9 mouse cellular contexts compared by ENCODE assay signal in genomic region chr10:59911561-59912198, GRCm38 (mm10). TPM values are rescaled to one million over a fixed set of nuclear protein-coding genes. Genes with fewer than 3 reads are reported as not detected.
DNase-seq lines count a peak whose midpoint lies in the region; ATAC-seq and TF ChIP-seq lines count a peak whose summit lies in the region.
"Had no signal": no experiment of that assay in that cellular context is flagged by ENCODE, and none has a peak within 500 bp of the region (broad histone marks: within the 10 kb centered on the region; RNA-seq: fewer than 3 reads in every experiment).

No protein-coding gene starts in this region.

- intact Hi-C loops in left cerebral cortex, postnatal 4 days (cut with DNase I) = no loop called here

- no peaks in the 10 kb centered on the region for H3K36me3 ChIP-seq in CH12.LX (replicated peaks in 1 of 2; ENCODE audit: control insufficient read depth in 1 of 2, insufficient read depth in 1 of 2, low read length in 1 of 2)
- no peaks in the 10 kb centered on the region for H3K36me3 ChIP-seq in heart, embryonic 13.5 days
- no peaks in the 10 kb centered on the region for H3K36me3 ChIP-seq in kidney, embryonic 16.5 days (ENCODE audit: insufficient read depth, low read length)
- no peaks in the 10 kb centered on the region for H3K36me3 ChIP-seq in midbrain, embryonic 10.5 days

- no peak overlapping the region for H3K4me2 ChIP-seq in CH12.LX (ENCODE audit: insufficient read depth, low read depth, poor library complexity, severe bottlenecking)
- H3K4me2 ChIP-seq in heart, embryonic 13.5 days = peak overlapping the region; percentile 49
- H3K4me2 ChIP-seq in kidney, embryonic 16.5 days (replicated peaks; ENCODE audit: low read depth, low read length) = peak overlapping the region; percentile 51

- in situ Hi-C loops in CH12.LX (cut with MboI; ENCODE audit: low pct_ligation_motif_present, low pct_unique_long_range_greater_than_20kb, low sequenced_read_pairs) = loop anchor here (25.0 kb wide), 1 partner anchor 476 kb away; the partner anchor contains the start of gene Gm17455

- WGBS in heart, embryonic 13.5 days = 10% methylated on average over 25 of the region's 25 CpGs
- WGBS in kidney, embryonic 16.5 days = 5% methylated on average over 25 of the region's 25 CpGs
- WGBS in midbrain, embryonic 10.5 days = 1% methylated on average over 25 of the region's 25 CpGs

- no peaks in the 10 kb centered on the region for H3K79me2 ChIP-seq in CH12.LX (replicated peaks; ENCODE audit: control insufficient read depth, extremely low read depth, insufficient read depth, poor library complexity, severe bottlenecking)

- dilution Hi-C loops in CH12.LX (cut with MboI; ENCODE audit: extremely low pct_ligation_motif_present, extremely low pct_unique_long_range_greater_than_20kb, low sequenced_read_pairs) = no loop called here

- no peak for DNase-seq in CH12.LX (ENCODE audit: extremely low read depth)
- peak; percentile 70 for DNase-seq in midbrain, embryonic 10.5 days (ENCODE audit: low spot score)
- no peak for DNase-seq in left cerebral cortex, postnatal 4 days
- DNase-seq in cerebellum, adult 18-20 months = no peak
- no peak for DNase-seq in left cerebral cortex, adult 8-10 months (ENCODE audit: low spot score in 2 of 2)

- TF ChIP-seq CTCF in CH12.LX (conservative IDR thresholded peaks at IDR 0.05 in 1 of 2, IDR thresholded peaks at IDR 0.05 in 1 of 2; ENCODE audit: low read depth in 2 of 2, low read length in 2 of 2) = no peak

- no peaks in the 10 kb centered on the region for H3K27me3 ChIP-seq in CH12.LX (replicated peaks)
- H3K27me3 ChIP-seq in heart, embryonic 13.5 days (replicated peaks) = 0 out of 2 replicates have a peak, but pooled peaks cover 2% of the 10 kb centered on the region
- H3K27me3 ChIP-seq in kidney, embryonic 16.5 days (ENCODE audit: insufficient read depth, low read length) = no peaks in the 10 kb centered on the region
- peaks cover 35% of the 10 kb centered on the region for H3K27me3 ChIP-seq in midbrain, embryonic 10.5 days (ENCODE audit: low read depth, poor library complexity, severe bottlenecking)
- H3K27me3 ChIP-seq: megakaryocyte, embryonic 14.5 days had no signal

- H3K4me3 ChIP-seq in CH12.LX (replicated peaks in 1 of 3; ENCODE audit: low read depth in 2 of 3, low read length in 2 of 3, poor library complexity in 1 of 3) = no peak overlapping the region
- H3K4me3 ChIP-seq in brown adipose tissue, adult 24 weeks (ENCODE audit: insufficient read depth, low read depth, low read length) = peak overlapping the region; percentile 2; the same call in 1 of the 2 replicates
- no peak overlapping the region for H3K4me3 ChIP-seq in heart, embryonic 13.5 days
- peak overlapping the region; percentile 19; the same call in 1 of the 2 replicates for H3K4me3 ChIP-seq in kidney, embryonic 16.5 days (ENCODE audit: low read length)
- peak overlapping the region; percentile 44 for H3K4me3 ChIP-seq in midbrain, embryonic 10.5 days
- H3K4me3 ChIP-seq: megakaryocyte, embryonic 14.5 days had no signal

- peaks cover 31 to 43% of the 10 kb centered on the region in 2 experiments for H3K4me1 ChIP-seq in CH12.LX (ENCODE audit: control insufficient read depth in 1 of 2, insufficient read depth in 2 of 2)
- peaks cover 47% of the 10 kb centered on the region for H3K4me1 ChIP-seq in brown adipose tissue, adult 24 weeks (ENCODE audit: control insufficient read depth, insufficient read depth, insufficient read length, low read length)
- H3K4me1 ChIP-seq in heart, embryonic 13.5 days = peaks cover 66% of the 10 kb centered on the region
- H3K4me1 ChIP-seq in kidney, embryonic 16.5 days (ENCODE audit: insufficient read depth, low read length) = peaks cover 59% of the 10 kb centered on the region
- peaks cover 73% of the 10 kb centered on the region for H3K4me1 ChIP-seq in midbrain, embryonic 10.5 days

- no peak for TF ChIP-seq RAD21 in CH12.LX (IDR thresholded peaks at IDR 0.05; ENCODE audit: low read depth, low read length)

- no peak for TF ChIP-seq POLR2A in CH12.LX (IDR thresholded peaks at IDR 0.05; ENCODE audit: low read depth, low read length)

- ATAC-seq in heart, embryonic 13.5 days (ENCODE audit: extremely low read depth, insufficient number of reproducible peaks, low FRiP score, low TSS enrichment) = no peak
- ATAC-seq in kidney, embryonic 16.5 days (ENCODE audit: low FRiP score, low TSS enrichment) = 0 out of 2 replicates have a peak, but pooled peaks have one; percentile 16

- no peaks in the 10 kb centered on the region for H3K9me3 ChIP-seq in CH12.LX (replicated peaks; ENCODE audit: low read length)
- H3K9me3 ChIP-seq in heart, embryonic 13.5 days = no peaks in the 10 kb centered on the region
- no peaks in the 10 kb centered on the region for H3K9me3 ChIP-seq in kidney, embryonic 16.5 days (ENCODE audit: low read length)
- no peaks in the 10 kb centered on the region for H3K9me3 ChIP-seq in midbrain, embryonic 10.5 days (replicated peaks)
- H3K9me3 ChIP-seq: megakaryocyte, embryonic 14.5 days had no signal

- no peak for TF ChIP-seq EP300 in CH12.LX (IDR thresholded peaks at IDR 0.05; ENCODE audit: low read length)

- no peak overlapping the region for H3K9ac ChIP-seq in CH12.LX (ENCODE audit: insufficient read depth, low read depth)
- H3K9ac ChIP-seq in heart, embryonic 13.5 days = peak overlapping the region; percentile 62
- H3K9ac ChIP-seq in kidney, embryonic 16.5 days (replicated peaks; ENCODE audit: low read length) = peak overlapping the region; percentile 53

- H3K27ac ChIP-seq in CH12.LX (ENCODE audit: insufficient read depth, low read depth) = no peak overlapping the region
- peak overlapping the region; percentile 93 for H3K27ac ChIP-seq in brown adipose tissue, adult 24 weeks (replicated peaks; ENCODE audit: low read depth, low read length)
- no peak overlapping the region; the same call in 1 of the 2 replicates for H3K27ac ChIP-seq in heart, embryonic 13.5 days (replicated peaks)
- peak overlapping the region; percentile 73 for H3K27ac ChIP-seq in kidney, embryonic 16.5 days (ENCODE audit: low read length)
- peak overlapping the region; percentile 87 for H3K27ac ChIP-seq in midbrain, embryonic 10.5 days (replicated peaks)

TF ChIP-seq in CH12.LX, 34 proteins besides CTCF, POLR2A, EP300 and RAD21:
- TF ChIP-seq MXI1 (IDR thresholded peaks at IDR 0.05; ENCODE audit: low read depth, low read length) = 0 out of 2 replicates have a peak, but pooled peaks have one; percentile 10
- 0 out of 2 replicates have a peak, but pooled peaks have one; percentile 33 for TF ChIP-seq IRF4 (IDR thresholded peaks at IDR 0.05; ENCODE audit: low read depth, low read length)
- TF ChIP-seq GABPA (IDR thresholded peaks at IDR 0.05; ENCODE audit: insufficient replicate concordance, low read depth, low read length) = no peak

RNA-seq across cellular contexts. Expression of gene Dnajb12, which starts 32.3 kb away (rescaled TPM):
- 17.0 and 21.5 TPM in 2 replicates for total RNA-seq in CH12.LX (2012; rRNA removed)
- total RNA-seq in CH12.LX (2014; rRNA removed) = 13.1 and 13.9 TPM in 2 replicates
- polyA plus RNA-seq in CH12.LX (2012; ENCODE audit: insufficient read length, low read depth) = 30.3 and 35.9 TPM in 2 replicates
- 21.7 and 21.9 TPM in 2 replicates for polyA plus RNA-seq in brown adipose tissue, adult 24 weeks (2012; ENCODE audit: insufficient read depth, insufficient read length, missing spikeins)
- polyA plus RNA-seq in heart, embryonic 13.5 days (2015; fragmentation: Nextera tagmentation; extraction: Ambion mirVana) = 22.9 and 23.7 TPM in 2 replicates
- polyA plus RNA-seq in kidney, embryonic 16.5 days (2015; fragmentation: Nextera tagmentation; extraction: Ambion mirVana) = 30.1 and 32.9 TPM in 2 replicates
- polyA plus RNA-seq in midbrain, embryonic 10.5 days (2016; fragmentation: Nextera tagmentation; extraction: Ambion mirVana) = 27.3 and 27.6 TPM in 2 replicates
- 10 to 100 TPM; 32.1 to 37.7 TPM for total RNA-seq in left cerebral cortex, postnatal 4 days (2021)
- total RNA-seq in left cerebral cortex, adult 8-10 months (2022) = 10 to 100 TPM; 50.8 to 56.3 (median 54.1) TPM

RNA-seq across cellular contexts. Expression of gene Ddit4, which starts 40.0 kb away (rescaled TPM):
- total RNA-seq in CH12.LX (2012; rRNA removed) (45.7 and 136 TPM in 2 replicates), CH12.LX (2014; rRNA removed) (37.5 and 50.6 TPM in 2 replicates)
- 38.9 and 39.5 TPM in 2 replicates for polyA plus RNA-seq in CH12.LX (2012; ENCODE audit: insufficient read length, low read depth)
- 6.1 and 17.7 TPM in 2 replicates for polyA plus RNA-seq in brown adipose tissue, adult 24 weeks (2012; ENCODE audit: insufficient read depth, insufficient read length, missing spikeins)
- 19.7 and 24.5 TPM in 2 replicates for polyA plus RNA-seq in heart, embryonic 13.5 days (2015; fragmentation: Nextera tagmentation; extraction: Ambion mirVana)
- 30.6 and 31.9 TPM in 2 replicates for polyA plus RNA-seq in kidney, embryonic 16.5 days (2015; fragmentation: Nextera tagmentation; extraction: Ambion mirVana)
- 31.8 and 31.9 TPM in 2 replicates for polyA plus RNA-seq in midbrain, embryonic 10.5 days (2016; fragmentation: Nextera tagmentation; extraction: Ambion mirVana)
- 10 to 100 TPM; 50.6 to 52.2 TPM for total RNA-seq in left cerebral cortex, postnatal 4 days (2021)
- 10 to 100 TPM; 35.6 to 58.9 (median 44.0) TPM for total RNA-seq in left cerebral cortex, adult 8-10 months (2022)

Comparison
In these comparisons a context has a peak if more than half of its experiments do, and no peak if none do; other contexts are left out.
1. H3K27ac ChIP-seq: peak in brown adipose tissue, adult 24 weeks (single experiment), kidney, embryonic 16.5 days (single experiment) and midbrain, embryonic 10.5 days (single experiment); none in CH12.LX (single experiment) and heart, embryonic 13.5 days (single experiment).
2. H3K4me3 ChIP-seq: peak in brown adipose tissue, adult 24 weeks (single experiment), kidney, embryonic 16.5 days (single experiment) and midbrain, embryonic 10.5 days (single experiment); none in CH12.LX (0 of 3) and heart, embryonic 13.5 days (single experiment).